Mouse (Mus musculus) lung, adult 2 months (tissue): ENCODE measurements around the gene 1600012H06Rik. TPM values are rescaled to one million over a fixed set of nuclear protein-coding genes. Genes with fewer than 3 reads are reported as not detected.
"Not testable (repeated sequence)": the region's sequence is repeated elsewhere in the genome, so short reads cannot be mapped to it uniquely, and the experiment has no call there.

Source experiments
- DNase-seq: peaks from one replicate; pipeline ENCODE4 v3.0.0; 2022
- H3K4me1 ChIP-seq: fragments of 200-500 bp; 2 replicates; pipeline ENCODE4 v1.6.1; 2011; ENCODE audit warnings: low read length; ENCODE audit not compliant: control insufficient read depth, insufficient read depth
- H3K4me3 ChIP-seq: fragments of 200-500 bp; replicated peaks from 2 replicates; pipeline ENCODE3; 2011; ENCODE audit warnings: low read depth, mild to moderate bottlenecking, control low read depth, low read length; ENCODE audit errors: extremely low read depth
- CTCF ChIP-seq: fragments of 200-500 bp; IDR thresholded peaks from 2 replicates; pipeline ENCODE4 v1.5.1; 2011; ENCODE audit warnings: mild to moderate bottlenecking, low read length, control low read depth; ENCODE audit not compliant: insufficient read depth
- POLR2A ChIP-seq: fragments of 200-500 bp; IDR thresholded peaks from 2 replicates; pipeline ENCODE4 v1.6.1; 2011; ENCODE audit warnings: low read depth, mild to moderate bottlenecking, control low read depth, low read length, borderline replicate concordance; ENCODE audit errors: extremely low read depth
- WGBS: fragments of 180-500 bp; shearing (Covaris S2); methylation state at CpG from one replicate; pipeline ENCODE4 v1.1.7; 2018; 5-methylcytosine and 5-hydroxymethylcytosine counted together
- polyA plus RNA-seq: library from polyadenylated mRNA; depleted of rRNA; stranded (reverse); fragments of >200 nt; gene quantifications from 2 replicates; pipeline ENCODE4 v1.2.3, GENCODE M21; 2012

The 1600012H06Rik gene
- polyA plus RNA-seq, 1 experiment = 22.2 TPM

DNA sequence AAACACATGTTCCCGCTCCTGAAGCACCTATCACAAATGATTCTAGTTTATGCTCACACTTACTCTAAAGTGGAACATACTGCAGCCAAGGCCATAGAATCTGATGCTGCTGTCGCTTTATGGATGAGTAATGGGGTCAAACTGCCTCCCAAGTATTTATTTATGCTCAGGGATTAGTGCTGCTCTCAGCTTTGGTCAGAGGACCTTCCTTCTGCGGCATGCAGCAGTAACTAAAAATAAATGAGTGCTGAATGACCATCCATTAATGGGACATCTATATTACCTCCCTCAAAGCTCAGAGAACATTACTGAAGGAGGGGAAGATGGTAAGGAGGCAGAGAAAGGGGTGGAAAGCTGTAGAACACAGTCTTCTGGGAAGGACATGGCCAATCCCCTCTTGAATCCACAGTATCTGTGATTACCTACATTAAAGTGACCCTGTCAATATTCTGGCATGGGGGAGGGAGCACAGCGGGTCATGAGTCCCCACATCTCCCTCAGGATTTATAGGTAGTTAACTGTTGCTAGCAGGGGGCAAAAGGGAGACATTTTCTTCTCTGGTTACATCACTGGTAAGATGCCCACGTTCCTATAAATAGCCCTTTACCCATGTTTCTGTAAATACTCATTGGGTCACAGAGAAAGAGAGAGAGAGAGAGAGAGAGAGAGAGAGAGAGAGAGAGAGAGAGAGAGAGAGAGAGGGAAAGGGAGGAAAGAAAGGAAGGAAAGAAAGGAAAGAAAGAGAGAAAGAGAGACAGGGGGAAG is 7.0 kb upstream of the 1600012H06Rik start:
- H3K4me3 ChIP-seq = no peak overlapping the region
- DNase-seq = no peak
- H3K4me1 ChIP-seq = no peaks in the 10 kb centered on the region
- WGBS = 55% methylated on average over 5 of the region's 5 CpGs
- no peak for TF ChIP-seq CTCF
- TF ChIP-seq POLR2A = no peak

DNA sequence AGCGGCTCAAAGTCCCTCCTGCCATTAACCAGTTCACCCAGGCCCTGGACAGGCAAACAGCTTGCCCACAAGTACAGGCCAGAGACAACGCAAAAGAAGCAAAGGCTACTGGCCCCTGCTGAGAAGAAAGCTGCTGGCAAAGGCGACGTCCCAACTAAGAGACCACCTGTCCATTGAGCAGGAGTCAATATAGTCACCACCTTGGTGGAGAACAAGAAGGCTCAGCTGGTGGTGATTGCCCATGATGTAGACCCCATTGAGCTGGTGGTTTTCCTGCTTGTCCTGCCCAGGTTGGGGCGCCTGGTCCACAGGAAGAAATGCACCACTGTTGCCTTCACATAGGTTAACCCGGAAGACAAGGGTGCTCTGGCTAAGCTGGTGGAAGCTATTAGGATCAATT is 803 bp upstream of the 1600012H06Rik start:
- DNase-seq, H3K4me3 ChIP-seq, H3K4me1 ChIP-seq: not testable (repeated sequence)
- 69% methylated on average over 6 of the region's 6 CpGs for WGBS

DNA sequence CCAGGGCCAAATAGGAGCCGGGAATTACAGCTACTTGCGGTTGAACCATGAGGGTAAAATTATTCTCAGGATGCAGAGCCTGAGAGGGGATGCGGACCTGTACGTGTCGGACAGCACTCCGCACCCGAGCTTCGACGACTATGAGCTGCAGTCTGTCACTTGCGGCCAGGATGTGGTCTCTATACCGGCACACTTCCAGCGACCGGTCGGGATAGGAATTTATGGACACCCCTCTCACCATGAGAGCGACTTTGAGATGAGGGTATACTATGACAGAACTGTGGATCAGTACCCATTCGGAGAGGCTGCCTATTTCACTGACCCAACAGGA is 710 bp downstream of the 1600012H06Rik start:
- Histone ChIP-seq H3K4me3 (peak overlapping the region; percentile 83), H3K4me1 (peaks cover 5% of the 10 kb centered on the region)
- WGBS = 12% methylated on average over 16 of the region's 16 CpGs
- TF ChIP-seq CTCF = no peak
- no peak for TF ChIP-seq POLR2A
- DNase-seq = no peak

DNA sequence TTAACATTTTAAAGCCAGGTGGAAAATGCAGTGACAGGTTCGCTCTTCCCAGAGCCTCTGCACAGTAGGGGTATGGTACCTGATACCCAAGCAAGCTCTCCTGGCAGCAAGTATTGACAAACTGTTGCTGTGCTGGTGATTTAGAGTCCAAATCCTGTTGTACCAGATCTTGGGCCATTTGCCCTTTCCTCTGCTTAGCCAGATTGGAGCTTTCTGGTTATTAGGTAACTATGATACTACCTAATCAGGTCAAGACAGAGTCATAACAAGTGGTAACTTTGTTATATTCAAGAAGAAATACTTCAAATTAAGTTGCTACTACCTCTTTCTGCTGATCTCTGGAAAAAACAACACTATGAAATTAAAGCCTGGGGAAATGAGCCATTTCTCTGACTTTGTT is 1.6 kb downstream of the 1600012H06Rik start:
- TF ChIP-seq CTCF = no peak
- TF ChIP-seq POLR2A = no peak
- WGBS = 93% methylated on average over 1 of the region's 1 CpGs
- no peak overlapping the region for H3K4me3 ChIP-seq
- H3K4me1 ChIP-seq = peaks cover 5% of the 10 kb centered on the region
- DNase-seq = no peak

DNA sequence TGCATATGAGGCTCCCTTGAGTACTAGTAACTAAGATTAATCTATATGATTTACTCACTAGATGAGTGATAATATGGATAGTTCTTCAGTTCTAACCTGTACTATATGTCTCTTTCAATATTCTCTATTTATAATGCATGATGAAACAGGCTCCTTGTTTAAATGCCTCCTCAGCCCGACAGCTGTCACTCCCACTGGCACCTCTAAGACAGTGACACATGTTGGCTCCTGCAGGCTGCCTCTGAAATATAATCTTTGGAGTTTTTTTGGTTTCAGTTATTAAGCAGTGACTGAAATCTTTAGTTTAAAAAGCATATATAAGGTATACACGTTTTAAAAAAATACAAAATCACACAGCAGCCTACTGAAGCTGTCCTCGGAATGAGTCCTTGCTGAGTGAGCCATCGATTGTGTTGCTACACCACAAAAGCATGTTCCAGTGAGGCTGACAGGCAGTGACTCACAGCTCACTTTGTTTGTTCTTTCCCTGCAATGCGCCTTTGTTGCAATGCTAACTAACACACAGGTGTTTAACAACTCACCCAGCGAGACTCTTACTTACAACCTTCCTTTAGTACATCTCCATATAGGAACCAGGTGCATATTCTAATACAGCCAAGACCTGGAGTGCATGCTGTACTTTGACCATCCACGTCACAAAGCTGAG is 6.3 kb downstream of the 1600012H06Rik start:
- no peak for DNase-seq
- TF ChIP-seq CTCF (no peak), POLR2A (no peak)
- 84% methylated on average over 7 of the region's 7 CpGs for WGBS
- peaks cover 3% of the 10 kb centered on the region for H3K4me1 ChIP-seq
- H3K4me3 ChIP-seq = no peak overlapping the region

DNA sequence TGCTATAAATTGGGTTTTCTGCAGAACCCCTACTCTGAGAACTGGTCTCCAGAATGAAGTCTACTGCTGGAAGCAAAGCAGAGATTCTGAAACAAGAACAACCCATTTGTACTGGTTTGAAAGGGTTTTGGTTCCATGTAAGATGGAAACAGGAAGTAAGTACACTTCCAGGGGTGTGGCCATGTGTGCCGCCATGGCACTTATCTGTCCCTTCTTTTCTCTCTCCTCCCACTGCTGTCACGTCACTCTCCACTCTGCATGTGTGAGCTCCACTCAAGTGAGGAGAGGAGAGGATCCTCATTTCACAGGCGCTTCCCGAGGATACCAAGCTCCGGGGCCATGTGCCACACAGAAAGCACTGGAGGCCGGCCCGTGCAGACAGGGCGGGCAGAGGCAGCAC is 10.5 kb downstream of the 1600012H06Rik start:
- Histone ChIP-seq H3K4me1 (no peaks in the 10 kb centered on the region), H3K4me3 (no peak overlapping the region)
- TF ChIP-seq POLR2A (no peak), CTCF (no peak)
- WGBS = 84% methylated on average over 8 of the region's 8 CpGs
- no peak for DNase-seq

DNA sequence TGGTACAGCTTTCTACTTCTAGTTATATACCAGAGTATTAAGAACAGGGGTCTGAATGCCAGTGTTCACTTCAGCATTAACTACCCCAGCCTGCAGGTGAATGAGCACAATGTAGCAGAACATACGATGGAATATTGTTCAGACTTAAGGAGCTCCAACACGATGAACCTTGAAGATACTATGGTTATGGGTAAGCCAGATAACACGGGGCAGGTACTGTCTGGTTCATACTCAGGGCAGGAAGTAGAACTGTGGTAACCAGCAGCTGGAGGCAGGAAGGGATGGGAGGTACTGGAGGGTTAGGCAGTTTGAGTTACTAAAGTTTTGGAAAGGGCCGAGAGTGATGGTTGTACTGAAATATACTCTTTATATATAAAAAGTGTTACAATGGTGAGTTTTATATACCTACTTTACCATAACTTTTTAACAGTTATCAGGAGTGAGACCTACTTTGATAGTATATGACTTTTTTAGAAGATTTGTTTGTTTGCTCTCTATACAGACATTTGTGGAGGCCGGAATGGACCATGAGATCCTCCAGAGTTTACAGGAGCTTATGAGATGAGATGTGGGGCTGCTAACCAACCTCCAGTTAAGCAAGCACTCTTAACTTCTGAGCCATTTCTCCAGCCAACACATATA is 15.8 kb downstream of the 1600012H06Rik start:
- Histone ChIP-seq H3K4me1 (peaks cover 5% of the 10 kb centered on the region), H3K4me3 (no peak overlapping the region)
- WGBS = 84% methylated on average over 5 of the region's 5 CpGs
- no peak for DNase-seq
- TF ChIP-seq POLR2A (no peak), CTCF (no peak)

DNA sequence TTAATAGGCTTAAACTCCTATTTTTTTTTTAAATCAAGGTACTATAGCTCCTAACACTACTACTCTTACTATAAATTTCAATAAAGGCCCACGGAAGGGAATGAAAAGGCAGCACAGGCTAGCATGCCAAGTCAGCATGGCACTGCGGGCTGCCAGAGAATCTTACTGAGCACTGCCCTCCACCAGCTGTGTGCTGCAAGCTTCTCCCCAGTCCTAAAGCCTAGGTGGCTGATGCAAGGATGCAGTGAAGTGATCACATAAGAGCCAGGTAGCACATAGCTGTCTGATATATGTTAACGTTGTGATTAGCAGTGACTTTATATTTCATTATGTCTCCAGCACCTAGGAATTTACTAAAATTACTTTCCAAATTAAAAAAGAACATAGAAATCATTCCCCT is 17.0 kb downstream of the 1600012H06Rik start:
- H3K4me3 ChIP-seq = no peak overlapping the region
- 30% methylated on average over 3 of the region's 3 CpGs for WGBS
- peaks cover 5% of the 10 kb centered on the region for H3K4me1 ChIP-seq
- no peak for DNase-seq
- TF ChIP-seq CTCF (no peak), POLR2A (no peak)

DNA sequence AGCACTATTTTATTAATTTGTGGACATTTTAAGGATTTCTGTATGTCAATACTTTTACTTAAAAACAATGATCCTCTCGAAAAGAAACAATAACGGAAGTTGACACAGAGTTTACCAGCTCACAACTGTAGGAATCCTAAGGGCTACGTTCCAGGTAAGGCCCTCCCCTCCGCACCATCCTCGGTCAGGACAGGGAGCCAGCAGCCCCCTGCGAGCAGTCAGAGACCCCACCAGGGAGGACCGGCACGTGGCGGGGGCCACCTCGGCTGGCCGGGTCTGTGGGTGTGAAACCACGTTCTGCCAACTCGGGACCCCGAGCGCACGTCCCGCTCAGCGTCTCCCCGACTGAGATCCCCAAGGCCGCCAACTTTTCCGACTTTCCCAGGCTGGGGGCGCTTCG is 17.5 kb downstream of the 1600012H06Rik start:
- peak overlapping the region; percentile 84 for H3K4me3 ChIP-seq
- WGBS = under 1% methylated on average over 21 of the region's 23 CpGs
- TF ChIP-seq CTCF (no peak), POLR2A (no peak)
- peak; percentile 31 for DNase-seq
- H3K4me1 ChIP-seq = peaks cover 5% of the 10 kb centered on the region

DNA sequence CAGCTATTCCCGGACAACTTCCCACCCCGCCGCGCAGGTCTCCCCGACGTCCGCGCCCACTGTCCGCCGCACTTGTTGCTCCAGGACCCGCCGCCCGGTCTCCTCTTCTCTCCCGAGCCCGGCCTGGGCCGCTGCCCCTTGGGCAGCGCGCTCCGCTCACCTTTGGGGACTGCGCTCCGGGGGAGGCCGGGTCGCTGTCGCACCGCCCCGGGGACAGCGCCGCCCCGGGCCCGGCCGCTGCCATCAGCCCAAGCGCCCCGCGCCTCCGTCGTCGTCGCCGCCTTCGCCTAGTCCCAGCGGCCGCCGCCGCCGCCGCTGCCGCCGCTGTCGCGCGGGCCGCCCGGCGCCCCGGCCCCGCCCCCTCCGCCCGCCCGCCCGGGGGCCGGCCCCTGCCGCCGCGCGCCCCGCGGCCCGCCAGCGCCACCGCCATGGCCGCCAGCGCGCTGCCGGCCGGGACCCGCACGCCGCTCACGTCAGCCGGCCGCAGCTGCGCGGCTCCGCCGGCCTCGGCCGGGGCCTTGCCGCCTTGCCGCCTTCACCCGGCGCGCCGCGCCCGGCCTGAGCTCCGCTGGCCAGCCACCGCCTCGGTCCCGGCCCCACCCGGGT is 18.1 kb downstream of the 1600012H06Rik start, which contains the start of gene Phf10:
Gene Phf10, minus strand, starts transcription at position 323 of the 606 bp plus-strand sequence.
- 4% methylated on average over 56 of the region's 100 CpGs for WGBS
- peak; percentile 60 for DNase-seq
- peak within 1 kb of the TSS; percentile 84 for H3K4me3 ChIP-seq
- not testable (repeated sequence) for H3K4me1 ChIP-seq

DNA sequence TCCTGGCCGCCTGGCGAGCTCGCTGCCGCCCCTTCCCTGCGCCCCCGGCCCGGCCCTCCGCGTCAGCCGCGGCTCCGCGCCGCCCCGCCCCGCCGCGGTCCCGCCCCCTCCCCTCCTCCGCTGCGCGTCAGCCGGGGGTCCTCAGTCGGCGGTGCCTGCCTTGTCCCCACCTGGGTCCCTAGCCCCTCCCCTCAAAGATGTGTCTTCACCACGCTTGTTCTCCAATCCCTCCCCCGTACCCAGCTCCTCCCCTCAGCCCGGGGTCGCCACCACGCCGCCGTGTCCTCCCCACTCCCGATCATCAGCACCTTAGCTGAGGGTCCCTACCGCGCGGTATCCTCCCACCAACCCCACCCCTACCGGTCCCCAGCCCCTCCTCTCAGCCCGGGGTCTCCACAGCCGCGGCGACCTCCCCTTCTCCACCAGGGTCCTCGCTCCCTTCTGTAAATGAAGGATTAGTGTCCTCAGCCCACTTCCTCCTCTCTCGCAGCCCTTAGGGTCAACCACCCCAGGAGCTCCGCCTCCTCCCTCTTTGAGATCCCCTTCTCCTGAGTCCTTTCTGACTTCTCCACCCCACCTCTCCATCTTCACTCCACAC is 18.7 kb downstream of the 1600012H06Rik start:
- H3K4me3 ChIP-seq, DNase-seq, H3K4me1 ChIP-seq: not testable (repeated sequence)
- no CpG with 5 or more reads among the region's 44 CpGs for WGBS

DNA sequence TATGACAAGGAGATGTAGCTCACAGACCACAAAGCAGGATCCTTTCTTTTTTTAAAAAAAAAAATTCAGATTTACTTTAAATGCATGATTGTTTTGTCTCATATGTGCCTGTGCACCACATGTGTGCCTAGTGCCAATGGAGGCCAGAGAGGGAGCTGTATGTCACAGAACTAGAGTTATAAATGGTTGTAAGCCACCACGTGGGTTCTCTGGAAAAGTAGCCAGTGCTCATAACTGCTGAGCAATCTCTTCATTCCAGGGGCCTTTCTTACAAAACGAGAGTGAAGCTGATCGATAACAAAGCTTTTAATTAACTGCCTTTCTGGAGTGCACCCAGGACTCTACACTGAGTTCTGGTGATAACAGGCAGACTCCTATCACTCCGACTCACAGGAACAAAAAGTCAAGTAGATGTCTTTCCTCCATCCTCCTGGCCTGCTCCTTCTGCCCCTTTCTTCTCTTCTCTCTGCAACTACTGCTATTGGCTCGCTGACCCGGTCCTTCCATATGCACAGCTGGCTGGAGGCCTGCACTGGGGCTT is 25.5 kb downstream of the 1600012H06Rik start:
- H3K4me1 ChIP-seq, H3K4me3 ChIP-seq, DNase-seq: not testable (repeated sequence)
- no CpG with 5 or more reads among the region's 6 CpGs for WGBS

DNA sequence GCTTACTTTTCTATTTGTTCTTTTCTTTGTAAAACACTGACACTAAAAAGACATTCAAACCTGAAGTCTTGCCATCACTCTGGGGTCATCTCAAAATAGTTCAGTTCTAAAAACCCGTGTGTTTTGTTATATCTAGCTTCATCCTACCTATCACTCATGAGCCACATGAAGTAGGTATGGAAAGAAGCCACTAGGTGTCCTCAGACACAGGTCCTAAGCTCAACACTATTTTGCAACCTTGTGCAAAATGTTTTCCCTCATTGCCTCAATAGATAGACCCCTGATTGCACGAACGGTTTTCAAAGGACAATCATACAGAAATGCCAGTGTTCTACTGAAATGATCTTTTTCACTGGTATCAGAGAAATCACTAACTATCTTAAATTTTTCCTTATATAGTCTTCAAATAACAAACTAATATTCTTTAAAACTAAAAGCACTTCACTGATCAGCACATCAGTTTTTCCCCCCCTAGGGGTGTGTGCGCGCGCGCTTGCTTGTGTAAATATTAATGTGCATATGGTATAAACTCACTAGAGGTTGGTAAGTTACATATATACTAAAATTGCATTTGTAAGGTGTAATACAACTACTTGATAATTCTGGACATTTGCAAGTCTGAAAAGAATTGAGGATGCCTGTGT is 34.9 kb downstream of the 1600012H06Rik start:
- 0% methylated on average over 4 of the region's 7 CpGs for WGBS
- not testable (repeated sequence) for DNase-seq

More for the DNA sequence above, 34.9 kb downstream of the 1600012H06Rik start:
- not testable (repeated sequence) for H3K4me1 ChIP-seq, H3K4me3 ChIP-seq
